8 mouse cellular contexts compared by ENCODE assay signal in the genomic region with DNA sequence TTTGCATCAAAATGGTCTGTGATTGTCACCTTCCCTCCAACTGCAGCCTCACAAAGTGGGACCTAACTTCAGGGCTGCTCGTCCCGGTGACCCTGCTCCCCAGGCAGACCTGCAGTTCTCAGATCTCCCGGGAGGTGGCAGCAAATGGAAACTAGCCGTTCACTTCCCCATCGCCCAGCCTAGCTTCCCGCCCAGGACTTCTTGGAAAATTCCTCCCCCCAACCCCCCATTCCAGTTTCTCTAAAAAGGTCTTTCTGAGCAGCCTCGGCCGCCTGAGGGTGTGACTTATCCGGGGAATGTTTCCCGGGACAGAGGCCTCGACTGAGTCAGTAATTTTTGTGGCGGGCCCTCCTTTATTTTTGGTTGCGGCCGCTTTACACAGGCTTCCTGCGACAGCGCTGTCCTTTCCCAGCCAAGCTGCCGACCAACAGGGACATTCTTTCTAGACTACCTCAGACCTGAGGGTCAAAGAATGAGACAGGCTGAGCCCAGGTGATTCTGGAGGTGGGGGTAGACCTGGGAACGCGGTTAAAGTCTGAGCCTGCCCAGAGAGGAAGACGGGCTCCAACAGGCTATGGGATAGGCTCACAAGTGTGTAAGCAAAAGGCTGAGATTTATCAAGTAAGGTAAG. TPM values are rescaled to one million over a fixed set of nuclear protein-coding genes. Genes with fewer than 3 reads are reported as not detected.
A peak's percentile ranks its signal among the peaks of the same experiment; 100 is the strongest.
DNase-seq lines count a peak whose midpoint lies in the region; ATAC-seq lines count a peak whose summit lies in the region.

No protein-coding gene starts in this region.

- peak; percentile 70 for DNase-seq in adrenal gland, adult 8-10 months
- DNase-seq in embryo, embryonic 9.5 days (ENCODE audit: extremely low spot score) = peak; percentile 90
- peak; percentile 84 to 89 for DNase-seq in gastrocnemius, postnatal 4 days (ENCODE audit: low spot score in 2 of 2)
- DNase-seq in limb, embryonic 10.5 days (ENCODE audit: low spot score) = peak; percentile 95
- peak; percentile 91 for DNase-seq in right cerebral cortex, postnatal 4 days
- peak; percentile 88 for DNase-seq in yolk sac, embryonic 10.5 days (ENCODE audit: low spot score)

- H3K4me1 ChIP-seq in intestine, embryonic 16.5 days (ENCODE audit: control insufficient read depth, insufficient read depth, low read length) = peaks cover 4% of the 10 kb centered on the region; the same call in 1 of the 2 replicates
- H3K4me1 ChIP-seq in limb, embryonic 10.5 days = peaks cover 4% of the 10 kb centered on the region
- H3K4me1 ChIP-seq in midbrain, embryonic 12.5 days = no peaks in the 10 kb centered on the region

- no peaks in the 10 kb centered on the region for H3K27me3 ChIP-seq in intestine, embryonic 16.5 days (replicated peaks; ENCODE audit: control insufficient read depth, insufficient read depth, low read length)
- 0 out of 2 replicates have a peak, but pooled peaks cover 11% of the 10 kb centered on the region for H3K27me3 ChIP-seq in limb, embryonic 10.5 days (ENCODE audit: low read depth, poor library complexity, severe bottlenecking)
- no peaks in the 10 kb centered on the region for H3K27me3 ChIP-seq in midbrain, embryonic 12.5 days

- H3K9me3 ChIP-seq in intestine, embryonic 16.5 days (ENCODE audit: control insufficient read depth, low read length) = no peaks in the 10 kb centered on the region
- no peaks in the 10 kb centered on the region for H3K9me3 ChIP-seq in limb, embryonic 10.5 days (replicated peaks)
- no peaks in the 10 kb centered on the region for H3K9me3 ChIP-seq in midbrain, embryonic 12.5 days

- 2% methylated on average over 20 of the region's 20 CpGs for WGBS in intestine, embryonic 16.5 days
- 4% methylated on average over 20 of the region's 20 CpGs for WGBS in limb, embryonic 10.5 days
- 4% methylated on average over 20 of the region's 20 CpGs for WGBS in midbrain, embryonic 12.5 days

- H3K9ac ChIP-seq in intestine, embryonic 16.5 days (ENCODE audit: low read depth, low read length) = peak overlapping the region; percentile 72
- peak overlapping the region; percentile 58 for H3K9ac ChIP-seq in midbrain, embryonic 12.5 days (replicated peaks)

- H3K4me3 ChIP-seq in intestine, embryonic 16.5 days (ENCODE audit: low read length) = peak overlapping the region; percentile 49
- peak overlapping the region; percentile 52 for H3K4me3 ChIP-seq in limb, embryonic 10.5 days
- peak overlapping the region; percentile 44 for H3K4me3 ChIP-seq in midbrain, embryonic 12.5 days

- H3K36me3 ChIP-seq in intestine, embryonic 16.5 days (ENCODE audit: control insufficient read depth, insufficient read depth, low read length) = no peaks in the 10 kb centered on the region
- no peaks in the 10 kb centered on the region for H3K36me3 ChIP-seq in limb, embryonic 10.5 days
- H3K36me3 ChIP-seq in midbrain, embryonic 12.5 days = no peaks in the 10 kb centered on the region

- H3K4me2 ChIP-seq in intestine, embryonic 16.5 days (ENCODE audit: low read depth, low read length) = peak overlapping the region; percentile 83
- peak overlapping the region; percentile 72 for H3K4me2 ChIP-seq in midbrain, embryonic 12.5 days (replicated peaks)

- 0 out of 2 replicates have a peak overlapping the region, but pooled peaks have one; percentile 23 for H3K27ac ChIP-seq in intestine, embryonic 16.5 days (ENCODE audit: low read length)
- peak overlapping the region; percentile 86 for H3K27ac ChIP-seq in limb, embryonic 10.5 days
- no peak overlapping the region for H3K27ac ChIP-seq in midbrain, embryonic 12.5 days (replicated peaks)

- peak; percentile 78 for ATAC-seq in intestine, embryonic 16.5 days
- peak; percentile 64 for ATAC-seq in midbrain, embryonic 12.5 days (ENCODE audit: low FRiP score, low read depth)

RNA-seq across cellular contexts. Expression of a gene that starts 44.4 kb away (rescaled TPM):
- total RNA-seq in adrenal gland, adult 8-10 months (2022) = 10 to 100 TPM; 34.5 to 49.3 (median 40.6) TPM
- total RNA-seq in gastrocnemius, postnatal 4 days (2021) = 10 to 100 TPM; 29.6 to 33.7 TPM
- 12.3 and 12.9 TPM in 2 replicates for polyA plus RNA-seq in intestine, embryonic 16.5 days (2015; fragmentation: Nextera tagmentation; extraction: Ambion mirVana)
- 34.9 and 36.1 TPM in 2 replicates for polyA plus RNA-seq in limb, embryonic 10.5 days (2016; fragmentation: Nextera tagmentation; extraction: Ambion mirVana)
- 34.5 and 34.8 TPM in 2 replicates for polyA plus RNA-seq in midbrain, embryonic 12.5 days (2016; fragmentation: Nextera tagmentation; extraction: Ambion mirVana)

RNA-seq across cellular contexts. Expression of a gene that starts 44.7 kb away (rescaled TPM):
- not detected for total RNA-seq in adrenal gland, adult 8-10 months (2022)
- not detected for total RNA-seq in gastrocnemius, postnatal 4 days (2021)
- polyA plus RNA-seq in intestine, embryonic 16.5 days (2015; fragmentation: Nextera tagmentation; extraction: Ambion mirVana) = not detected in 2 replicates
- 0.26 TPM in 1 of 2 replicates, not detected in the other for polyA plus RNA-seq in limb, embryonic 10.5 days (2016; fragmentation: Nextera tagmentation; extraction: Ambion mirVana)
- 0.29 TPM in 1 of 2 replicates, not detected in the other for polyA plus RNA-seq in midbrain, embryonic 12.5 days (2016; fragmentation: Nextera tagmentation; extraction: Ambion mirVana)
